Mouse (Mus musculus) heart, embryonic 11.5 days (tissue): Measurements from ENCODE around the gene Sult2a5. TPM values are rescaled to one million over a fixed set of nuclear protein-coding genes. Genes with fewer than 3 reads are reported as not detected.

Experiments used
- ATAC-seq: fragments of 200-750 bp; cut with Nextera tagmentation; replicated peaks from 2 replicates; pipeline ENCODE4 v1.8.0; 2017; ENCODE audit warnings: moderate library complexity; ENCODE audit not compliant: insufficient number of reproducible peaks, low FRiP score, low TSS enrichment
- H3K27ac ChIP-seq: fragments of 300-500 bp; sonication (generic); 2 replicates; pipeline ENCODE4 v1.5.1; 2014; ENCODE audit warnings: mild to moderate bottlenecking, low read depth, low read length
- H3K27me3 ChIP-seq: fragments of 300-500 bp; sonication (generic); 2 replicates; pipeline ENCODE4 v1.6.1; 2014; ENCODE audit warnings: mild to moderate bottlenecking, low read length, mixed read lengths; ENCODE audit not compliant: control insufficient read depth, insufficient read depth
- H3K36me3 ChIP-seq: fragments of 300-500 bp; sonication (generic); 2 replicates; pipeline ENCODE4 v1.6.1; 2014; ENCODE audit warnings: mild to moderate bottlenecking, low read length, moderate library complexity, mixed read lengths; ENCODE audit not compliant: control insufficient read depth, insufficient read depth
- H3K4me1 ChIP-seq: fragments of 300-500 bp; sonication (generic); 2 replicates; pipeline ENCODE4 v1.6.1; 2014; ENCODE audit warnings: low read length; ENCODE audit not compliant: control insufficient read depth, insufficient read depth
- H3K4me2 ChIP-seq: fragments of 300-500 bp; sonication (generic); 2 replicates; pipeline ENCODE4 v1.6.1; 2014; ENCODE audit warnings: mild to moderate bottlenecking, moderate library complexity
- H3K4me3 ChIP-seq: fragments of 300-500 bp; sonication (generic); 2 replicates; pipeline ENCODE4 v1.5.1; 2014; ENCODE audit warnings: low read depth, low read length
- H3K9ac ChIP-seq: fragments of 300-500 bp; sonication (generic); 2 replicates; pipeline ENCODE4 v1.6.1; 2014; ENCODE audit warnings: mild to moderate bottlenecking, low read depth, low read length, moderate library complexity
- H3K9me3 ChIP-seq: fragments of 300-500 bp; sonication (generic); replicated peaks from 2 replicates; pipeline ENCODE4 v1.6.1; 2016; ENCODE audit warnings: low read length; ENCODE audit not compliant: control insufficient read depth
- polyA plus RNA-seq: library from polyadenylated mRNA; unstranded; fragments of >200 nt; fragmentation: Nextera tagmentation; extraction: Ambion mirVana; gene quantifications from 2 replicates; pipeline ENCODE4 v1.2.1, GENCODE M21; 2014

Gene Sult2a5
- polyA plus RNA-seq, result not detected in 2 replicates

DNA sequence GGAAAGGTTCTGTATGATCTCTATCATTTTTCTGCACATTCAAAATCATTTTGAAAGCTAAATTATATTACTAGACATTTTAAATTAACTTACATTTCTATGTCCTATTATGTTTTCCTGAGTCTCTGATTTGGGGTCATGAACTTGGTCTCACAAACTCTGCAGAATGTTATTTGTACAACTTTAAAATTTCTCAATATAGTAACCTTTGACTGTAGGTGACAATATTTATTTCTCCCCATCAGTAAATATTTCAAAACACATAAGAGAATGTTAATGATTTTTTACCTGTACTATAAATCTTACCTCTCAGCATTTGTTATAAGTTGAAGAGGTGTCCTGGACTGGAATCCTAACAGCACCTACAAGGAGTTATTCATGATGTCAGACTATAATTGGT lies at the start of gene Sult2a5:
Gene Sult2a5 (plus strand): TSS at position 301 of the 400 bp plus-strand sequence.
- no peak for ATAC-seq
- Histone ChIP-seq H3K4me3 (no peak within 1 kb of the TSS), H3K9ac (no peak within 1 kb of the TSS), H3K36me3 (no peaks in the 10 kb centered on the region), H3K4me1 (no peaks in the 10 kb centered on the region), H3K27ac (no peak within 1 kb of the TSS), H3K4me2 (no peak within 1 kb of the TSS), H3K9me3 (no peaks in the 10 kb centered on the region), H3K27me3 (no peaks in the 10 kb centered on the region)

Other genes starting within 250 kb of the Sult2a5 start
- gene Cabp5, start 225.8 kb upstream of the Sult2a5 start, polyA plus RNA-seq, result not detected in 2 replicates
- not detected in 2 replicates for gene Bsph1, start 173.1 kb upstream of the Sult2a5 start, polyA plus RNA-seq
- gene Bsph2, start 52.9 kb upstream of the Sult2a5 start, polyA plus RNA-seq, result not detected in 2 replicates
- not detected in 2 replicates for gene Sult2a2, start 109.5 kb downstream of the Sult2a5 start, polyA plus RNA-seq
- gene Sult2a1, start 213.4 kb downstream of the Sult2a5 start, polyA plus RNA-seq, result not detected in 2 replicates